Mouse (Mus musculus): ENCODE measurements around the gene Slc25a41.
"Not testable (repeated sequence)": the region's sequence is repeated elsewhere in the genome, so short reads cannot be mapped to it uniquely, and the experiment has no call there.

Gene Slc25a41

DNA sequence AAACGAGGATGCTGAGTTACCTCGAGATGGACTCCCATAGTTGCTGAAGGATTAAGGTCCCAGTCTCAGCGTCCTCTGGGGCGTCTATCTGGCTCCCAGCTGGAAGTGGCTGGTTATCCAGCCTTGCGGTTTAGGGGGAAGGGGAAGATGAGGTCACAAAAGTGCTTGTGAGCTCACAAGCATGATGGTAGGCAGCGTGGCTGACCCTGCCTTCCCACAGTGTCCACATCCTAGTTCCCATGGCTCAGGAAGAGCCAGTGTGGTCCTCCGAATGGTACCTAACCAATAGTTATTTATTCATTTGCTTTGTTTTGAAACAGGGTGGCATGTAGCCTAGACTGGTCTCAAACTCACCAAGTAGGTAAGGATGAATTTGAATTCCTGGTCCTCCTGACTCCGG, at the start of gene Slc25a41:
TSS of gene Slc25a41 (minus strand) at position 101 of the 400 bp plus-strand sequence.
- no peak for DNase-seq (ENCODE audit: low spot score)

DNA sequence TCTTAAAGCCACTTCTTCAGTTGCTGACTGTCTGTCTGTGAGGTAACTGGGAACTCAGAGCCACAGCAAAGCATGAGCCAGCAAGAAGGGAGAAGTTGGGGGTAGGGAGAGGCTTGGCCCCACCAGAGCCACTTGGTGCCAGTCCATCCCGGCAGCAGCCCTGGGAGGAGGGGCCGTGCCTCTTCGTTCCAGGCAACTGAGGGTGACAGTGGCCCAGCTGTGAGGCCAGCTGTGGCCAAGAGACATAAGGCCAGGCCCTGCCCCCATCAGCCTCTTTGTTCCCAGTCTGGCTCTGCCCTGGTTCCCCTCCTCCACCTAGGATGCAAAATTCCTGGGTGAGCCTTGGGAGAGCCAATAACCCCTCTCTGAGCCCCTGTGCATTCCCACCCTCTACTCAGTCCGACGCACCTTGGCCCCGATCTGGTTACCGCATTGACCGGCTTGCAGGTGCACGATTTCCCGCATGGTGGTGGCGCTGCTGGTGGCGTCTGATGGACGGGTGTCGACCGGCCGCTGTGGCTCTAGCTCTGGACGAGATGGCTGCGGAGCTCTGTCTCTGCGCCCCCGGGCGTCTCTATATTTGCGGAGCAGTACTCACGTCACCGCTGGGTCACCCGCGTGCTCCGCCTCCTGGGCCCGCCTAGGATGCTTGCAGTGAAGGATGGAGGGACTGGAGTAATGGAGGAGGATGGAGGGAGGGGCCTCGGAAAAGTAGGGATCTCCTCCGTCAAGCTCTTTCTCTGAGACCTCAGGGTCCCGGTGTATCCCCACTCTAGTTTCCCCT, 45.8 kb upstream of the Slc25a41 start, which contains the start of gene Tubb4a:
TSS of gene Tubb4a (minus strand) at position 734 of the 784 bp plus-strand sequence.
- DNase-seq (ENCODE audit: low spot score), result no peak

DNA sequence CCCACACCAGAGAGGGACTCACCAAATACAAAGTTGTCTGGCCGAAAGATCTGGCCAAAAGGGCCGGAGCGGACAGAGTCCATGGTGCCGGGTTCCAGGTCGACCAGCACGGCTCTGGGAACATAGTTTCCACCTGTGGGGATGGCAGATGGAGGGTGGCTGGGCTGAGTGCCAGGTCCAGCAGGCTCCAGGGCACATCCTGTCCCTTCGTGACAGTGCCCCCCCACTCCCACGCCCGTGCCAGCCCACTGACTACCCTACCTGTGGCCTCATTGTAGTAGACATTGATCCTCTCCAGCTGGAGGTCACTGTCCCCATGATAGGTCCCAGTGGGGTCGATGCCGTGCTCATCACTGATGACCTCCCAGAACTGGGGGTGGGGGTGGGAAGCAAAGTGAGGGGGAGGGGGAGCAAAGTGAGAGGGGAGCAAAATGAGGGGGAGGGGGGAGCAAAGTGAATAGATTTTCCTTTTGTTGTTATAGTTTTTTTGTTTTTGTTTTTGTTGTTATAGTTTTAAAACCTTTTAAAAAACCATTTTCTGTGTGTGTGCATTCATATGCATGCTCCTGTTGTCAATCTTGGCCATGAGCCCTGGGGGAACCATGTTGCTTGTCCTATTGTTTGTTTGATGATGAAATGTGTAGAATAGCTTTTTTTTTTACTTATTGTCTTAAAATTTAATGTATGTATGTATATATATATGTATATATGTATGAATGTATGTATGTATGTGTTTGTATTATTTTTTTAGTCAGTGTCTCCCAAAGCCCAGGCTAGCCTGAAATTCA, 44.7 kb upstream of the Slc25a41 start:
- no peak for DNase-seq (ENCODE audit: low spot score)

DNA sequence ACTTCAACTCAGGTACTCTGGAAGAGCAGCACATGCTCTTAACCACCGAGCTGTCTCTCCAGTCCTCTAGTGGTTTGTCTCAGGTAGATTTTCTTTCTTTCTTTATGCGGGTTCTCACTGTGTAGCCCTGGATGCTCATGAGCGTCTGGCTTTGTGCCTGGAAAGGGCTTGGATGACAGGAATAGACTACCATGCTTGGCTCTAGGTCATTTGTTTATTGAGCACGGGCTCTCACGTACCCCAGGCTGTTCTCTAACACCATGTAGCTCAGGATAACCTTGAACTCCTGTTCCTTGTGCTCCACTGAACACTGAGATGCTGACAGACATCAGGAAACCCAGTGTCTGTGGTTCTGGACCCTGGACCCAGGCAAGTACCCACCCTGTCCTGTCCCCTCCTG, 41.0 kb upstream of the Slc25a41 start:
- no peak for DNase-seq (ENCODE audit: low spot score)

DNA sequence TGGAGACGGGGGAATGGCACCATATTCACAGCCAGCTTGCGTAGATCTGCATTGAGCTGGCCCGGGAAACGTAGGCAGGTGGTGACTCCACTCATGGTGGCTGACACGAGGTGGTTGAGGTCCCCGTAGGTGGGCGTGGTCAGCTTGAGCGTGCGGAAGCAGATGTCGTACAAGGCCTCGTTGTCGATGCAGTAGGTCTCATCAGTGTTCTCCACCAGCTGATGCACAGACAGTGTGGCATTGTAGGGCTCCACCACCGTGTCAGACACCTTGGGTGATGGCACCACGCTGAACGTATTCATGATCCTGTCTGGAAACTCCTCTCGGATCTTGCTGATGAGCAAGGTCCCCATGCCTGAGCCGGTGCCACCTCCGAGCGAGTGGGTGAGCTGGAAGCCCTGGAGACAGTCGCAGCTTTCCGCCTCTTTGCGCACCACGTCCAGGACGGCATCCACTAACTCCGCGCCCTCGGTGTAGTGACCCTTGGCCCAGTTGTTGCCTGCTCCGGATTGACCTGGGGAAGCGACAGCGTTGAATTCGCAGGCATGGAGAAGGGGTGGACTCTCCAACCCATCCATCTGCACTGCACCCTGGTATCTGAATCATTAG, 39.9 kb upstream of the Slc25a41 start:
- DNase-seq (ENCODE audit: low spot score), result no peak

DNA sequence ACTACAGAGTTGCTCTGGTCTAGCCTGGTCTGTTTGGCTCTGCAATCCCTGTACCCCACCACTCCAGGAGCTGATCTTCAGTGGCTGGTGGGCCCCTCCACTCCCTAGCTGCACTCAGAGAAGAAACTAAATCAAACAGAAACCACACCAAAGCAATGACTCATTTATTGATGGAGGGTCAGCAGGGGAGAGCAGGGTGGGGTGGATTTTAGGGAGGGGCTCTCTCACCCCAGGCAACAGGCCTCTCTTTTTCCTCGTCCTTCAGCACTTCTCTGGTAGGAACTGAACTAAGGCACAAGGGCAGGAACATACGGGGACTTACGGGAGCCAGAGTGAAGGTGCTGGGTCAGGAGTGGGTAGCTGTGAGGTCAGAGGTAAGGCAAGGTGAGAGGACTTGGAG, 38.5 kb upstream of the Slc25a41 start:
- no peak for DNase-seq (ENCODE audit: low spot score)

DNA sequence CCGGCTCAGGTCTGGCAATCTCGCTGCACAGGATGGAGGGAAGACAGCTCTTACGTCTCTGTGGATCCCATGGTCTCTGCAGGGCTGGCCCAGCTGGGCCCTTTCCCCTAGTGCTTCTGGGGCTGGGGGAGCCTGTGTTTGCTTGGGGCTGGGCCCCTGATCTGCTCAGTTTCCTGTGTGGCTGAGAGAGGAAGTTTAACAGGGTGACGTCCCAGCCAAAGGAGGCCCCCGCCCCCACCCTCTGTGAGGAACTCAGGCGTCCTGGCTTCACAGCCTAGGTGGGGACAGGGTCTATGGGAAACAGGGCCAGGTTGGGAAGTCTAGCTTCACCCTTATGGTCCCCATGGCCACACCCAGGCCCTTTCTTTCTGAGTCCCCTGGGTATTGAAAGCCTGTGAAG, 36.9 kb upstream of the Slc25a41 start, which contains the start of gene Dennd1c:
TSS of gene Dennd1c (minus strand) at position 179 of the 400 bp plus-strand sequence.
- no peak for DNase-seq (ENCODE audit: low spot score)

DNA sequence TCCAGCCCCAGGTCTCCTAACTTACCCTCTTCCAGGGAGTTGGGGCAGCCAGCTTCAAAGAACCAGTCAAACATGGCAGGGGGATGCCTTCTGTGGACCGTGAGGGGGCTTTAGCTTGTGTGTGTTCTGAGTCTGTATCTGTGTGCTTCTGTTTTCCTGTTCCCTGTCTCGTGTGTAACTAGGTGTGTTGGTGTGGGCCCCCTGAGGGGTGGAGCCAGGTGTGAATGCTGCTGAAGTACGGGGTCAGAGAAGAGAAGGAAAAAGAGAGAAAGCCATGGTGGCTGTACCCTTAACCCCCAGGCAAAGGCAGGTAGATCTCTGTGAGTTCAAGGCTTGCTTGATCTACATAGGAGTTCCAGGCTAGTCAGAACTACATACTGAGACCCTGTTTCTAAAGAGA, 35.5 kb upstream of the Slc25a41 start:
- no peak for DNase-seq (ENCODE audit: low spot score)

DNA sequence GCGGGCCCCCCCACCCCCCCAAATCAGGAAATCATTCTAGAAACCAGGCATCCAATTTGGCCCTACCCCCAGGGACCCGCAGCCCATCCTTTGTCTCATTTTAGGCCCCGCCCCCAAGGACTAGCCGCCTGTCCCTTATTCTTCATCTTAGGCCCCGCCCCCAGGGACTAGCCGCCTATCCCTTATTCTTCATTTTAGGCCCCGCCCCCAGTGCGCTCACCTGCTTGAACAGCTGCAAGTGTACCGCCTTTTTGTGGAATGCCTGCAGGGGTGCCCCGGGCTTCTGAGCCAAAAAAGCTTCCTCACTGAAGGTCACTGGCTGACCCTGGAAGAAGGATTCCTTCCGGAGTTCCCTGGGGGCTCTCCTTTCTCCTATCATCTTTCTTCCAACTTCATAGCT, 29.2 kb upstream of the Slc25a41 start:
- no peak for DNase-seq (ENCODE audit: low spot score)

DNA sequence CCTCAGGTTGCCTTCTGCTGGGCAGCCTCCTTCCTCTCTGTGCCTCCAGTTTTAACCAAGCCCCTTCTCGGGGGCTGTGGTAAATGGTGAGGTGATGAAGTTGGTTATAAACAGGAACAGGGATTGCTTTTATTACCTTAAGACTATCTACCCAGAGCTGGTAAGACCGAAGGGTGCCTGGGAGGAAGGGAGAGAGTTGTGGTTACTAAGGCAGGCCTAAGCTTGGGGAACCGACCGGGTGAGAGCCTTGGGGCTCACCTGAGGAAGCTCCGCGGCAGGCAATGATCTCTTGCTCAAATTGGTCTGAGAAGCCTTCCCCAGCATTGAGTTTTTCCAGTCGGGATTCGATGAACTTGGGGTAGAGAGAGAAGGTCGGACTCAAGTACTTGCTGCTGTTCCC, 28.8 kb upstream of the Slc25a41 start:
- no peak for DNase-seq (ENCODE audit: low spot score)

DNA sequence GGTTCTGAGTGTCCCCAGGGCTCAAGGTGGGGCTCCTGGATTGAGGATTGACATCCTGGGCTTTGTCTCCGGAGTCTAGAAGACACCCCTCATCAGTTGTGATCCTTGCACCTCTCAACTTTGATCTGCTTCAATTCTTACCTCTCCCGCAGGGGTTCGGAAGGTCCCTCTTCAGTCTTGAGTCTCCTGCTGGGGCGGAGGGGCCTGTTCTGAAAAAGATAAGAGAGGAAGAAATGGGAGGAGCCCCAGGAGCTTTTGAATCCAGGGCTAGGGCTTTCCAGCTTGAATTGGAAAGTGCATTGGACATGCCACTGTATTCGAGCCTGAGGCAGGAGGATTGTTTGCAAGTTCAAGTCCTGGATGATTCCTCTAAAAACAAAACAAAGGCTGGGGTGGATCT, 25.5 kb upstream of the Slc25a41 start:
- no peak for DNase-seq (ENCODE audit: low spot score)

DNA sequence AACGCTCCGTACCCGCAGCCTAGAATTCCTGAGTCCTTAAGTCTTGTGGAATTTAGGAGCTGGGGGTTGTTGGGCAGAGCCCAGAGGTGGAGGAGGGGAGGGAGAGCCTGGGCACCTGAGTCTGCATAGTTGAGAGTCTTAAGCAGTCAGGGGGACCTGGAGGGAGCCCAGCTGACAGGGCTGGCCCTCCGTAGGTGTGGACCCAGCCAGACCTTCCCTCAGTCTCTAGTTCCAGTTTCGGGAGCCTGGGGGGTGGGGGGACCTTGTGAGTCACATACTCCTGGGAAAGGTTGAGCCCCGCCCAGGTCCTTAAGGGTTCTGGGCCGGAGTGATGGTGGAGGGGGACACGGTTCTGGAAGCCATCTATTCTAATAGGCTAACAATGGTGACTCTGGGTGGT, 21.6 kb upstream of the Slc25a41 start:
- DNase-seq (ENCODE audit: low spot score), result no peak

DNA sequence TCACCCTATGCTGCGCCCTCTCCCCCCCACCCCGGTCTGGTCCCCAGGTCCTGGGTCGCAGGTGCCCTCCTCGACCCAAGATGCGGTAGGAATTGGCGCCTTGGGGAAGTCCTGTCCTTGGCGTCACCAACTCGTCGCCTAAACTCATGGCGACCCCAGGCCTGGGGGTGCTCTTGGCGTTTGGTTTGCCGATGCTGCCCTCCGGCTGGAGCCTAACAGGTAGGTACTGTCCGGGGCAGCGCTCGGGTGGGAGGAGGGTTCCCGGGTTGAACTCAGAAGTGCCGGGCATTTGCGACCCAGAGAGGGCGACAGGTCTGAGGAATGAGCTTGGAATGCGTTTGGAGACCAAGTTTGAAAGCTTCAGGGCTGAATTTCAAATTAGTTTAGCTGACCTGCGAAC, 21.1 kb upstream of the Slc25a41 start:
- DNase-seq (ENCODE audit: low spot score), result no peak

DNA sequence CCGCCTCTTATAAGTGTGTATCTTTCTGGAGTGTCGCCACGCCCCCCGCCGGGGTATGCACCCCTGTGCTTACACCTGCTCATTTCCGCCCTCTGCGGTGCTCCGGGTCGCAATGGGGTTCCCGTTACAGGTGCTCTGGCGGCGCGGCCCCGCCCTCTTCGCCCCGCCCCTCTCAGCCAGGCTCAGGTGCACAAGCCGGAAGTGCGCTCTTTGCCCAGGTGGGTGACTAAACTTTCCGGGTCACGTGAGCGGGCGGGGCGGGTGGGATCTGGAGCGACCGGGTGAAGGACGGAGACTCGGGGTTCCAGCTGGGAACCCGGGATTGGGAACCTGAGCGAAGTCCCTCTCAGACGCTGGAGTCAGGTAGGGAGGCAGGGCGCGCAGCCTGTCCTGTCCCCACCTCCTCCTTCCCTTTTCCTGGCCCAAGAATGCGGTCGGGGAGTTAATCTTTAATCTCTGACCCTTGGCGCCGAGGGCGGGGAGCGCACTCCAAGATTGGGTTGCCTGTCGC, 20.6 kb upstream of the Slc25a41 start:
- no peak for DNase-seq (ENCODE audit: low spot score)

DNA sequence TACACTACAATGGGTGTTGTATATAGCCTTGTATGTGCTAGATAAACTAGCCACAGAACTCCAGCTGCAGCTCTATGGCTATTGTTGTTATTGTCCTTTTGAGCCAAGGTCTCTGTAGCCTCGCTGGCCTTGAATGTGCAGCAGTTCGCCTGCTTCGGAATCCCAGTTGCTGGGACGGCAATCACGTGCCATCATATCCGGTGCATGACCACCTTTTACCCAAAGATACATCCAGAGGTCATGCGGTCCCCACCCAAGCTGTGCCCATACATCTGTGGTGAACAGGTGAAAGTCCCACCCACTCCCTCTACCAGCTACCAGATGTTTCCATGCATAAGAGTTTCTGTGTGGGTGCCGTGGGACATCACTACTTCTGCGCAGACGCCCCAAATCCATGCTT, 19.6 kb upstream of the Slc25a41 start:
- DNase-seq (ENCODE audit: low spot score), result no peak

DNA sequence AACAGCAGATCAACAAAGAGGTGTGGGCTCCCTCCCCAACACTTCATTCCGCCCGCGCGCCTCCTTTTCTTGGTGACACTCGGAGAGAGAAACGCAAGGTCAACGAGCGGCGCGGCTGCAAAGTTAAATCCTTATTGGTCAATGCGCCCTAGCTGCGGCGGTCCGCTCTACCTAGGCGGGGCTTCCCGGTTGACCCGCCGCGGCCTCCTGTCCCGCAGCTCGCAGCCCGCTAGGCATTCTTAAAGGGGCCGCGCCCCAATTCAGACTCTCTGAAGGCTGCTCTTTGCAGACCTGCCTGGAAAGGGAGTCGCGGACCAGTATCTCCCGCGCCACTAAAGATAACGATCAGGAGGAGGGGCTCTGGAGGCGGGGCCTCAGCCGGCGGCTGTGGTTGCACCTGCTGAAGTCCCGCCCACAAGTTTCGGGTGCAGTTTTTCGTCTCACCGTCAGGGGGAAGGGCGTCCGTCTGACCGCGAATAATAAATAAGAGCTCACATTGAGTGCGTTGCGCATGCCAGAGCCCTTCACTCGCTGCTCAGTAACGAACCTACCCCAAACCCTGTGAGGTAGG, 18.9 kb upstream of the Slc25a41 start:
- DNase-seq (ENCODE audit: low spot score), result peak; percentile 63

DNA sequence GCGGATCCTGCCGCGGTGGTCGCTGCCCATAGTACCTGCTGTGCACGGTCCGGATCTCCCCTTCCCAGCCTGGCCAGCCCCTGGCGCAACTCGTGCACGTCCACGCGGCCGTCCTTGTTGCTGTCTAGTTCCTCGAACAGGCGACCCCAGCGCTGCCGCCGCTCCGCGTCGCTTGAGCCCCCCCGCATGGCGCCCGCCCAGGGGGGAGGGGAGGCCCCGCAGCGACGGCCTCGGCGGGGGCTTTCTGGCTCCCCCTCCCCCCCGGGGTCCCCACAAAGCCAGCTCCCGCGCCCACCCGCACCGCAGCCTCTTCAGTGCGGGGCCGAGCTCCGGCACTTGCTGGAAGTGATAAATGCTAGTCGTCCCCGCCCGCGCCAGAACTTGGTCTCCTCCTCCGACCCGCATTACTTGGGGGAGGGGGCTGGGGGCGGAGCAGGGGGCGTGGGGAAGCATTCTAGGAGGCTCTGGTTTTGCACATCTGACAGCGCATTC, 18.1 kb upstream of the Slc25a41 start, which contains the start of gene Slc25a23:
TSS of gene Slc25a23 (minus strand) at position 378 of the 492 bp plus-strand sequence.
- no peak for DNase-seq (ENCODE audit: low spot score)

DNA sequence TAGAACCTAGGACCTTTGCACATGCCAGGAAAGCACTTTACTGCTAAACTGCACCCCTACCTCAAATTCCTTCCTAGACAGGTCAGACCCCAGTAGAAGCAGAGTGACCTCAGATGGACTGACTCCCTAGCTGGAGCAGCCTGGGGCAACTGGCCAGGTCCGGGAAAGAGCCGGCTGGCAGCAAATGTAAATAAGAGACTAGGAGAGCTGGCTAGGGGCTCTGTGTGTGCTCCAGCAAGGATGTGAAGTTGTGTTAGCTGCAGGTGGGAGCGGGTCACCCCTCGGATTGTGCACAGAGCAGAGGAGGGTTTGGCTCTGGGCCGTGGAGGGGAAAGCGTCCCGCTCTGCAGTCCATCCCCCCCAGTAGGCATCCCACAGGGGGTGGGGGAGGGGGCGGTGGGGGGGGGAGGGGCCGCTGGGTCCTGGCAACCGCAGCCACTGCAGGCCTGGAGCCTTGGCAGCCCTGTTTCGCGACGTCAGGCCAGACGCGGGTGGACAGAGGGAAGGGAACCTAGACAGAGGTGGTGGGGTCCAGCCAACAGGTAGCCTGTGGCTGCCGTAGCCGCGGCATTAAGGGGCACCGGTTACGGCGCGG, 17.5 kb upstream of the Slc25a41 start, which contains the start of gene Crb3:
TSS of gene Crb3 (plus strand) at position 215 of the 595 bp plus-strand sequence.
- DNase-seq (ENCODE audit: low spot score), result no peak

DNA sequence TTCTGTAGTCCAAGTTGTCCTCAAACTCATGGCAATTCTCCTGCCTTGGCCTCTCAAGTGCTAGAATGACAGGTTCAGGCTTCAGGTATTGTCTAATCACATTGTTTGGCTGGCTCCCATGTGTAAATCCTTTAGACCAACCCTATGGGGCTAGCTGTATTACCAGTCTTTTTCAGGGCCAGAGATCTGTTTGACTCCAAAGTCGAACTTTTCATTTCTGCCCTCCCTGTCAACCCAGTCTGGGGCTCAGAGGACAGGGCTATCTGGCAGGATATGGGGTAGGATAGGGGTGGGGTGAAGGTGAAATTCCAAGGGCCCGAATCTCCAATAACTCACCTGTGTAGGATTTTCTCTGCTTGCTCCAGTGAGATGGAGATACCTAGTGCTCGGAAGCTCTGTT, 14.8 kb upstream of the Slc25a41 start:
- DNase-seq (ENCODE audit: low spot score), result no peak

DNA sequence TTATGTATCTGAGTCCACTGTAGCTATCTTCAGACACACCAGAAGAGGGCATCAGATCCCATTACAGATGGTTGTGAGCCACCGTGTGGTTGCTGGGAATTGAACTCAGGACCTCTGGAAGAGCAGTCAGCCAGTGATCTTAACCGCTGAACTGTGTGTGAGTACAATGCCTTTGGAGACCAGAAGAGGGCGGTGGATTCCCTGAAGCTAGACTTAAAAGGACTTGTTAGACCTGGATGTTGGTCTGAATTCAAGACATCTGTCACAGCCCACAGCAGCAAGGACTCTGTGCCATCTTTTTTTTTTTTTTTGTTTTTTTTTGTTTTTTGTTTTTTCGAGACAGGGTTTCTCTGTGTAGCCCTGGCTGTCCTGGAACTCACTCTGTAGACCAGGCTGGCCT, 10.2 kb upstream of the Slc25a41 start:
- not testable (repeated sequence) for DNase-seq (ENCODE audit: low spot score)

DNA sequence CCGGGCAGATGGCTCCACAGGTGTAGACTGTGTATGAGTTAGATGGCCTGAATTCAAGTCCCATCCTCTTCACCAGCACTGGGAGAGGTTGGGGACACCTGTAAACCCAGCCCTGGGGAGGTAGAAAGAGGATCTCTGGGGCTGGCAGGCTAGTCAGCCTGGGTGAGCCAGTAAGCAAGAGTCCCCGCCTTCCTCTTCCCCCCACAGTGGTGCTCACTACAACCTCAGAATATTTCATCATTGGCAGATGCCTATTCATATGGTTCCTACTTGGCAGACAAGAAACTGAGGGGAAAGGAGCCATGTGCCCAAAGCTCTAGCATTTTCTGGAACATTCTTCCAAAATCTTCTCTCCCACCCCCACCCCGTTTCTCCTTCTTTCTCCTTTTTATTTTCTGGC, 7.4 kb upstream of the Slc25a41 start:
- DNase-seq (ENCODE audit: low spot score), result no peak
